Mouse (Mus musculus): ENCODE data around the gene Zdhhc3. TPM values are rescaled to one million over a fixed set of nuclear protein-coding genes. Genes with fewer than 3 reads are reported as not detected.

The Zdhhc3 gene
- total and polyA plus RNA-seq, 2 experiments from 2014 or later = 35.7 to 73.5 TPM

- 60% methylated on average over 6 of the region's 6 CpGs for WGBS
- no peak for DNase-seq (ENCODE audit: low spot score)
- Histone ChIP-seq H3K9me3 (replicated peaks; ENCODE audit: control insufficient read depth, low read length) (no peaks in the 10 kb centered on the region), H3K4me3 (ENCODE audit: low read depth, low read length) (peak overlapping the region; percentile 97), H3K4me1 (ENCODE audit: control insufficient read depth, insufficient read depth) (peaks cover 17% of the 10 kb centered on the region), H3K9ac (replicated peaks; ENCODE audit: low read depth, low read length) (peak overlapping the region; percentile 90), H3K27ac (ENCODE audit: low read depth) (peak overlapping the region; percentile 93), H3K36me3 (replicated peaks; ENCODE audit: control insufficient read depth, insufficient read depth, low read length) (peaks cover 17% of the 10 kb centered on the region), H3K4me2 (ENCODE audit: low read depth, low read length) (peak overlapping the region; percentile 98), H3K27me3 (ENCODE audit: control insufficient read depth, insufficient read depth, low read length) (no peaks in the 10 kb centered on the region)
- ATAC-seq (ENCODE audit: insufficient read depth, low read depth) = no peak
- TF ChIP-seq EP300 (IDR thresholded peaks at IDR 0.05; ENCODE audit: low read depth) (no peak), CTCF (IDR thresholded peaks at IDR 0.05; ENCODE audit: low read depth) (no peak)
Observed at GRCm38 (mm10) chr9:123113931-123114330, 926 bp upstream of the Zdhhc3 start.

- H3K9me3 ChIP-seq (replicated peaks; ENCODE audit: control insufficient read depth, low read length) = no peaks in the 10 kb centered on the region
- ATAC-seq (ENCODE audit: insufficient read depth, low read depth) (no peak), DNase-seq (ENCODE audit: low spot score) (no peak)
- H3K27me3 ChIP-seq (ENCODE audit: control insufficient read depth, insufficient read depth, low read length) = no peaks in the 10 kb centered on the region
- H3K9ac ChIP-seq (replicated peaks; ENCODE audit: low read depth, low read length) = peak overlapping the region; percentile 90; the same call in 1 of the 2 replicates
- peaks cover 9% of the 10 kb centered on the region; the same call in 1 of the 2 replicates for H3K36me3 ChIP-seq (replicated peaks; ENCODE audit: control insufficient read depth, insufficient read depth, low read length)
- WGBS = 48% methylated on average over 8 of the region's 8 CpGs
- H3K4me1 ChIP-seq (ENCODE audit: control insufficient read depth, insufficient read depth) = peaks cover 17% of the 10 kb centered on the region
- no peak overlapping the region for H3K27ac ChIP-seq (ENCODE audit: low read depth)
- TF ChIP-seq EP300 (IDR thresholded peaks at IDR 0.05; ENCODE audit: low read depth) (no peak), CTCF (IDR thresholded peaks at IDR 0.05; ENCODE audit: low read depth) (no peak)
- H3K4me3 ChIP-seq (ENCODE audit: low read depth, low read length) = peak overlapping the region; percentile 97; the same call in 1 of the 2 replicates
- H3K4me2 ChIP-seq (ENCODE audit: low read depth, low read length) = peak overlapping the region; percentile 98
Observed at GRCm38 (mm10) chr9:123111751-123112221, 1.2 kb downstream of the Zdhhc3 start.

- TF ChIP-seq EP300 (IDR thresholded peaks at IDR 0.05; ENCODE audit: low read depth) (no peak), CTCF (IDR thresholded peaks at IDR 0.05; ENCODE audit: low read depth) (no peak)
- WGBS = 86% methylated on average over 7 of the region's 7 CpGs
Observed at GRCm38 (mm10) chr9:123109188-123109587, 3.8 kb downstream of the Zdhhc3 start.

GRCm38 (mm10) chr9:123107186-123107585 is 5.8 kb downstream of the Zdhhc3 start:
- Histone ChIP-seq H3K4me1 (ENCODE audit: control insufficient read depth, insufficient read depth) (peaks cover 5% of the 10 kb centered on the region), H3K9ac (replicated peaks; ENCODE audit: low read depth, low read length) (no peak overlapping the region), H3K9me3 (replicated peaks; ENCODE audit: control insufficient read depth, low read length) (no peaks in the 10 kb centered on the region), H3K27me3 (ENCODE audit: control insufficient read depth, insufficient read depth, low read length) (no peaks in the 10 kb centered on the region), H3K36me3 (replicated peaks; ENCODE audit: control insufficient read depth, insufficient read depth, low read length) (peaks cover 3% of the 10 kb centered on the region; the same call in 1 of the 2 replicates), H3K27ac (ENCODE audit: low read depth) (no peak overlapping the region), H3K4me3 (ENCODE audit: low read depth, low read length) (no peak overlapping the region), H3K4me2 (ENCODE audit: low read depth, low read length) (no peak overlapping the region)
- ATAC-seq (ENCODE audit: insufficient read depth, low read depth) (peak; percentile 82), DNase-seq (ENCODE audit: low spot score) (no peak)
- 86% methylated on average over 4 of the region's 4 CpGs for WGBS
- no peak for TF ChIP-seq EP300 (IDR thresholded peaks at IDR 0.05; ENCODE audit: low read depth)
- TF ChIP-seq CTCF (IDR thresholded peaks at IDR 0.05; ENCODE audit: low read depth) = no peak

More at GRCm38 (mm10) chr9:123109188-123109587, 3.8 kb downstream of the Zdhhc3 start:
- Histone ChIP-seq H3K9ac (replicated peaks; ENCODE audit: low read depth, low read length) (no peak overlapping the region), H3K4me2 (ENCODE audit: low read depth, low read length) (no peak overlapping the region), H3K27ac (ENCODE audit: low read depth) (no peak overlapping the region), H3K36me3 (replicated peaks; ENCODE audit: control insufficient read depth, insufficient read depth, low read length) (no peaks in the 10 kb centered on the region; the same call in 1 of the 2 replicates), H3K4me1 (ENCODE audit: control insufficient read depth, insufficient read depth) (peaks cover 16% of the 10 kb centered on the region), H3K4me3 (ENCODE audit: low read depth, low read length) (no peak overlapping the region), H3K27me3 (ENCODE audit: control insufficient read depth, insufficient read depth, low read length) (no peaks in the 10 kb centered on the region), H3K9me3 (replicated peaks; ENCODE audit: control insufficient read depth, low read length) (no peaks in the 10 kb centered on the region)
- DNase-seq (ENCODE audit: low spot score) = no peak
- no peak for ATAC-seq (ENCODE audit: insufficient read depth, low read depth)

- H3K9ac ChIP-seq (replicated peaks; ENCODE audit: low read depth, low read length) = no peak overlapping the region
- H3K9me3 ChIP-seq (replicated peaks; ENCODE audit: control insufficient read depth, low read length) = no peaks in the 10 kb centered on the region
- no peaks in the 10 kb centered on the region for H3K27me3 ChIP-seq (ENCODE audit: control insufficient read depth, insufficient read depth, low read length)
- H3K4me2 ChIP-seq (ENCODE audit: low read depth, low read length) = no peak overlapping the region
- TF ChIP-seq EP300 (IDR thresholded peaks at IDR 0.05; ENCODE audit: low read depth) (no peak), CTCF (IDR thresholded peaks at IDR 0.05; ENCODE audit: low read depth) (no peak)
- H3K36me3 ChIP-seq (replicated peaks; ENCODE audit: control insufficient read depth, insufficient read depth, low read length) = peaks cover 16% of the 10 kb centered on the region
- no peaks in the 10 kb centered on the region for H3K4me1 ChIP-seq (ENCODE audit: control insufficient read depth, insufficient read depth)
- ATAC-seq (ENCODE audit: insufficient read depth, low read depth) = no peak
- no peak overlapping the region for H3K27ac ChIP-seq (ENCODE audit: low read depth)
- DNase-seq (ENCODE audit: low spot score) = no peak
- H3K4me3 ChIP-seq (ENCODE audit: low read depth, low read length) = no peak overlapping the region
Observed at GRCm38 (mm10) chr9:123104362-123104761, 8.6 kb downstream of the Zdhhc3 start.

- H3K27me3 ChIP-seq (ENCODE audit: control insufficient read depth, insufficient read depth, low read length) = no peaks in the 10 kb centered on the region
- H3K36me3 ChIP-seq (replicated peaks; ENCODE audit: control insufficient read depth, insufficient read depth, low read length) = peaks cover 25% of the 10 kb centered on the region
- no peak overlapping the region for H3K9ac ChIP-seq (replicated peaks; ENCODE audit: low read depth, low read length)
Observed at GRCm38 (mm10) chr9:123103425-123103824, 9.6 kb downstream of the Zdhhc3 start.

More at GRCm38 (mm10) chr9:123103425-123103824, 9.6 kb downstream of the Zdhhc3 start:
- Histone ChIP-seq H3K9me3 (replicated peaks; ENCODE audit: control insufficient read depth, low read length) (no peaks in the 10 kb centered on the region), H3K4me2 (ENCODE audit: low read depth, low read length) (no peak overlapping the region), H3K4me1 (ENCODE audit: control insufficient read depth, insufficient read depth) (no peaks in the 10 kb centered on the region), H3K4me3 (ENCODE audit: low read depth, low read length) (no peak overlapping the region), H3K27ac (ENCODE audit: low read depth) (no peak overlapping the region)
- no peak for TF ChIP-seq CTCF (IDR thresholded peaks at IDR 0.05; ENCODE audit: low read depth)
- no peak for TF ChIP-seq EP300 (IDR thresholded peaks at IDR 0.05; ENCODE audit: low read depth)
- DNase-seq (ENCODE audit: low spot score) = no peak
- no peak for ATAC-seq (ENCODE audit: insufficient read depth, low read depth)

All from heart, postnatal 0 days (tissue).